Mouse (Mus musculus) 3T3-L1 (cell line): ENCODE results near the gene Tnk2.

Source experiments
- DNase-seq: peaks from one replicate; pipeline ENCODE4 v3.0.0-alpha.2; 2015; ENCODE audit warnings: low read depth, low spot score

The Tnk2 gene

DNA sequence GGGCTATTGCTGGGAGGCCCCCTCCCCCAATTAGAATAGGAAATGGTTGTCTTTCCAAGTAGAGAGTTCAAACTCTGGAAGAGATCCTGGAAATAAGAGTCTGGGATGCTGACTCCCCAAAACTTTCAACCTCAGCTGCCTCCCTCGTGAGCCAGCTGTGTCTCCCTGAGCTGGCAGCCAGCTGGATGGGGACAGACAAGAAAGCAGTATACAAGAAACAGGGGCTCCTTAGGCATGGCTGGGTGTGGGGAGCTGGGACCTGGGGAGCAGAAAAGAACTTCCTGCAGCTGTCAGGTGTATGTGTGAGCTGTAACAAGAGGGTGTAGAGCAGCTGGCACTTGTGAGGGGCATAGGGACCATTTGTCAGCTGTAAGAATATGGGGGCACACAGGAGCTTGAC lies 16.4 kb downstream of the Tnk2 start:
- DNase-seq, result peak; percentile 57

DNA sequence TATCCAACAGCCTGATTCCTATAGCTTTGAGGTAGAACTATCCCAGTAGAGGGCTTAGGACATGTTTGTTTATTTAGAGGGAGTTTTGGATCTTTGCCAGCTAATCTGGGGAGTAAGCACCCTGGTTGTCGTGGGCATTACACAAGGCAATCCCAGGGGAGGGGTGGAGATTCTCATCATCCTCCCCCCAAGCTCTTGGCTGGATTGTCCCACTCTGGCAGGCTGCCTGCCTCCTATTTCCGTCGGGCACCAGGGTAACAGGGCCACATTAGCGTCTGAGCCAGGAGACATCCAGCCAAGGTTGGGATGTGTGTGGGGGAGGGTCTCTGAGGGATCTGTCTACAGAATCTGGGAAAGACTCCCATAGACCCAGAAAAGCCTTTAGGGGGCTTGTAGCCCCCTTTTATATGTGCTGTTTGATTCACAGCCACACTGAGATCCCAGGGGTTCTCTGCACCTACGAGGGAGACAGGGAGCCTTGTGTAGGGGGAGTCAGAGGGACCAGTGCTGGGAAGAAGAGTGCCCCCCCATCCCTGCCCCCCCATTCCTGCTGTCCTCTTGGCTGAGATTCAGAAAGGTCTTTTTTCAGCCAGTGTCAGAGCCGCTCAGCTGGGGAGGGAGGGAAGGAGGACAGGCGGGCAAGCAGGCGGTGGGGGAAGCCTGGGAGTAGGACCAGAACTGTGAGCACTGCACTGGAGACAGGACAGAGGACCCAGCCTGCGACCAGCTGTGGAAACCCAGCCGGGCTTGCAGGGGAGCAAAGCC lies 17.1 kb downstream of the Tnk2 start:
- peak; percentile 79 for DNase-seq

DNA sequence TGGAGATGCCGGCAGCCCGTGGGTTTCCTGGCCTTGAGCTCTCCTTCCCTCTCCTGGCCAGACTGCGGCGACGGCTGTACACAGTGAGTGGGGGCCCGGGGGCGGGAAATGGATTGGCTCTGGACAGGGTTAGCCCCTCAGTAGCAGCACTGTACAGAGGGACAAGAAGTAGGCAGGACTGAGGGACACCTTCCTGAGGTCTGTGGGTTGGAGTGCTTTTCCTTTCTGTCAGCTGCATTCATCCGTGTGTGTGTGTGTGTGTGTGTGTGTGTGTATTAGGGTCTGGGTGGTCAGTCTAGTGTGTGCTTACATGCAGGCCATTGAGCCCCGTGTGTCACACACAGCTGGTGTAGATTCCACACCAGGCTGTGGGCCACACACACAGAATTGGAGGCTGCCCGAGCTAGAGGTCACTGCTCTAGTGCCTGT lies 17.8 kb downstream of the Tnk2 start:
- DNase-seq, result no peak

DNA sequence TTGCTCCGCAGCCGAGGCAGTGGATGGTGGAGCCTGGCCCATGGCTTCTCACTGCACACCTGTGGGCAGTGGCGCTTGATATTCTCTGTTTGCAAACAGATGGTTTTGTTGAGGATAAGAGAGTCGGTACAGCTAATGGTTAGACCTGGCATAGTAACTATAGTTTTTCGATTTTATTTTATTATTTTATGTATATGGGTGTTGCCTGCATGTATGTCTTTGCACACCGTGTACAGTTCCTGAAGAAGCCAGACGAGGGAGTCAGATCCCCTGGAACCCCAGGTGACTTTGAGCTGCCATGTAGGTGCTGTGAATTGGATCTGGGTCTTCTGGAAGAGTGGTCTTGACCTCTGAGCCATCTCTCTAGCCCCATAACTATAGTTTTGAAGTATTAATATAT lies 18.7 kb downstream of the Tnk2 start:
- DNase-seq, result no peak

DNA sequence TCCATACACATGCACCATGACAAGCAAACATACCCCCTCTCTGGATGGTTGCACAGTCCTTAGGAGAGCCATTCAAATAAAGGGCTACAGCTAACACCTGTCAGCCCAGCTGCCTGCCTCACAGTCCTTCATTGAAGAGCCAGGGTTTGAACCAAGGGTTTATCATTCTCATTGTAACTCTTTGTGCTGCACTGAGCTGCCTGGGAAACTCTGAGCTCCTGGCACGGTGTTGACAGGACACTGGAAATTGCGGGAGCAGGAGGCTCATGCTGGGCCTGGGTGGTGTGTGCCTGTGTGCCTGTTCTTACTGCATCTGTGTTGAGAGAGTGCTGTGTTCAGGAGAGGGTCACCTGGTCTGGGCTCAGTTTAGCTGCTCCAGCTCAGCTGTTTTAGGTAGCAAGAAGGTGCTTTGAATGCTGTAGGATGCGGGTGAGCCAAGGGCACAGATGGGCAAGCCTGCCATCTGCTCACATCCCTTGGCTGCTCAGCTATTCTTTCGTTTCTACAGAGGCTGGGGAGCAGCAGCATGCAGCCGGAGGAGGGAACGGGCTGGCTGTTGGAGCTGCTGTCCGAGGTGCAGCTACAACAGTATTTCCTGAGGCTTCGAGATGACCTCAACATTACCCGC lies 19.7 kb downstream of the Tnk2 start:
- no peak for DNase-seq

DNA sequence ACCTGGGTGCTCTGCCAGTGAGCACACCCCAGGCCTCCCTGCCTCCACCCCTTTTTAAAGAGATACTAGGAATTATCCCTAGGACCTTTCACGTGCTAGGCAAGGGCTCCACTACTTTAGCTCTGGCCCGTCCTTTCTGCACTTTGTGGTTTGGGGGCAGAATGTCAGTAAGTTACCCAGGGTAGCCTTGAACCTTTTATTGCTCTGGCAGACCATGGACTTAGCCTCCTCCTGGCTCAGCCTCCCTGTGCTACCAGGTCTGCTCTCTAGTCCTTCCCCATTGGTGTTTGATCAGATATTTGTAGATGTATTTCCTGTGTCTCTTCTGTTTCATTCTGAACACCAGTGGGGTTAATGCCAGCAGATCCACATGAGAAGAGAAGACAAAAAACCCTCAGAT lies 20.5 kb downstream of the Tnk2 start:
- DNase-seq, result no peak

DNA sequence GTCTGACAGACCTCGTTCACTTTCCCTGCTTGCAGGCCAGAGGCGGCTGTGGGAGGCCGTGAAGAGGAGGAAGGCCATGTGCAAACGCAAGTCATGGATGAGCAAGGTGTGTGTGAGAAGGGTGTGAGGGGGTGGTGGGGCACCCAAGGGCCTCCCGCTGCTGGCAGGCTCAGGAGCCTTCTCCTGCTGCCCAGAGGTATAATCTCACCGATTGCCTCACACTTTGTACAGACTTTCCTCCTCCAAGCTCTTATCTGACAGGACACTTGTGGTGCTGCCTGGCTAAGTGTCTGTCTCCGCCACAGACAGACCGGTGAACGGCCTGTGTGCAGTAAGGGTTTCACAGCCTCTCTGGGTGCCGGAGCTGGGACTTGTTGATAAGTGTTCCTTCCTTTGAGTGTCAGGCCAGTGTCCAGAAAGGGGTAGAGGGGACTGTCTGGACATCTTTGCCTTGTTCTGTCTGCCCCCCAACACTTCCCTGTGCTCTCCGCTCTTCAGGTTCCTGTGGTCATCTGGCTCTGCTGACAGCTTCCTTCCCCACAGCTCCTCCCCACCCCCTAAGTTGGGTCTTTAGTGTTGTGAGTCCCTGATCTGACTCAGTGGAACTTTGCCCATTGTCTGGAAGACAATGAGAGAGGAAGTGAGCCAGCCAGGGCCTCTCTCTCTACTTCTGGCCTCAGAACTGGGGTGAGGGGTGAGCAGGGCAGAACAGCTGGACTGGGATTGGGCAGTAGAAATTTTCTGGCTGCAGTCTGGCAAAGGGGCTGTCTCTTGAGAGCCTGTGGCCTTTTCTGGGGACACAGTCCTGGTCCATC lies 22.4 kb downstream of the Tnk2 start:
- DNase-seq, result peak; percentile 69

DNA sequence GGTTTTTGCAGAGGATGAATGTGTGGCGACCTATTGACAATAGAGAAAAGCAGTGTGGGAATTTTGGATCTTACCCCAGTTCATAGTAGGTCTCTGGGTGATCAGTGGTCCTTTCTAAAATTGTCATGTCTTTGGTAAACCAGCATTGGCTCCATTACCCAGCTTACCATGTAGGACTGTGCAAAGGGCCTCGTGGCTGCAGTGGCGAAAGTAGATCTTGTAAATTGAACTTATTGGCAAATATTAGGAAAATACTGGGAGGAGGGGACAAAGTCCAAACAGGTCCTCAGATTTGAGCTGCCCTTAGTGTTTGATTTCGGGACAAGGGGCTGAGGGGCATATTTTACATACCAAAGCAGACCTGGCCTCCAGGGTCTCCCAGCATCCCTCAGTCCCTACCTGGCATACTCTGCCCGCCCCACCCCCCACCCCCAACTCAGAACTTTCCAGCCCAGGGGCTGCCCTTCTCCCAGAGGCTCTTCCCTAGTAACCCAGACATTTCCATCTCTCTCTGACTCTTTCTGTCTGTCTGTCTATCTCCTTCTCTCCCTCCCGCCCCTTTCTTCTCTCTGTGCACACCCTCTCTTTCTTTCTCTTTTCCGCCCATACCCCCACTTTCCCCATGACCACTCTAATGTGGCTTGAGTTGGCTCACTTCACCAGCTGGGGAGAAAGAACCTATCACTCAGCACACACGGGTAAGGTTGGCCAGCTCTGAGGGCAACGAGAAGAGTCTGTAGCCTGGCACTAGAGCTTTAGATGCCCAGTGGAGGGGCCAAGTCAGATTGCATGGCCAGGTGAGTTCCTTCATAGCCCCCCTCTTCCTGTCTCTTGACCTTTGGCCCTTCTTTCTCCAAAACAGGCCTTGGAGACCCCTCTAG lies 23.2 kb downstream of the Tnk2 start:
- DNase-seq, result no peak

DNA sequence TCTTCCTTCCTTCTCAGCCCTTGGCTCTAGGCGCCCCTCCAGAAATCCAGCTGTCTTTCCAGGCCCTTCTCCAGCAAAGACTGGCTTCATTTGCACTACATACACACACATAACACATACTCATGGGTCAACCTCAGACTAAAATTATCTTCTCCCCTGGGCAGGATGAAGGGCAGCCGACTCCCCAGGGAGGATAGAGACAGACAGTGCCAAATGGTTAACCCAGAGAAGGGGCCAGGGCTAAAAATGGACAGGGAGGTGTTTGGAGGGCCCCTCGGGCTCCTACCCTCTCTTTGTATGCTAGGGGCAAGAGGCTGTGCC lies 23.8 kb downstream of the Tnk2 start:
- DNase-seq, result no peak

DNA sequence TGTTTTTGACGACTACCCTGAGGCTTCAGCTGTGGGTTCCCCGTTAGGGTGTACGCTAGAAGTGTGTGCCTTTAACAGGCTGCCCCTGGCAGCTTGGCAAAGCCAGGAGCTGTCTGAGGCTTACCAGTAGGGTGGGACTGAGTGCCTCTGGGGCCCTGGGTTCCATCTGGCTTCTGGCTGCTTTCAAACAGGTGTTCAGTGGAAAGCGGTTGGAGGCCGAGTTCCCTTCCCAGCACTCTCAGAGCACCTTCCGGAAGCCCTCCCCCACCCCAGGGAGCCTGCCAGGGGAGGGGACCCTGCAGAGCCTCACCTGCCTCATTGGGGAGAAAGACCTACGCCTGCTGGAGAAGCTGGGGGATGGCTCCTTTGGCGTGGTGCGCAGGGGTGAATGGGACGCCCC lies 24.4 kb downstream of the Tnk2 start:
- DNase-seq, result no peak

DNA sequence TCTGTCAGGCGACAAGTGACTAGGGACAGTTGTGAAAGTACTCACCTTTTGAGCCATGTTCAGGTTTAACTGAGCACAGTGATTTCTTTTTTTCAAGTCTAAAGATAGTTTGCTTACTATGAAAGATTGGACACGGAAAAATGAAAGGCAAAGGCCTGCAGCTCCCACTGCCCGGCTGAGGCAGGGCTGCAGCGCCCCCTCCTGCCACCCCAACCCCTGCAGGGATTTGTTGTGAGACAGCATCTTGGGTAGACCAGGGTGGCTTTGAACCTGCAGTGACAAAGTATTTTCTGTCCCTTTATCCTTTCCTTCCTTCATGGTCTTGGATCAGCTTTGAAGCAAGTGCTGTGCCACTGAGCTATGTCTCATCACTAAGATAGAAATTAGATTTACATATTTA lies 24.8 kb downstream of the Tnk2 start:
- no peak for DNase-seq

DNA sequence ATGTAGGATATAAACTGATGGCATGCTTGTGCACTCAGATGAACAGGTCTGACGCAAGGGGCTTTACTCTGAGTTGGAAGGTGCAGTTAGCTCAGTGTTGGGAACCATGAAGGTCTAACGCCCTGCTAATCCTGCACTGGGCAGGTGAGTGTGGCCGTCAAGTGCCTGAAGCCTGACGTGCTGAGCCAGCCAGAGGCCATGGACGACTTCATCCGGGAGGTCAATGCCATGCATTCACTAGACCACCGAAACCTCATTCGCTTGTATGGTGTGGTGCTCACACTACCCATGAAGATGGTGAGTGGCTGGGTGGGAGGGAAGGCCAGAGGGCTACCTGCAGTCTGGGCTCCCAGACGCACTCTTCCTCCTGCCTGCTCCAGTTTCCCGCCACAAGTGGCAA lies 25.6 kb downstream of the Tnk2 start:
- no peak for DNase-seq

DNA sequence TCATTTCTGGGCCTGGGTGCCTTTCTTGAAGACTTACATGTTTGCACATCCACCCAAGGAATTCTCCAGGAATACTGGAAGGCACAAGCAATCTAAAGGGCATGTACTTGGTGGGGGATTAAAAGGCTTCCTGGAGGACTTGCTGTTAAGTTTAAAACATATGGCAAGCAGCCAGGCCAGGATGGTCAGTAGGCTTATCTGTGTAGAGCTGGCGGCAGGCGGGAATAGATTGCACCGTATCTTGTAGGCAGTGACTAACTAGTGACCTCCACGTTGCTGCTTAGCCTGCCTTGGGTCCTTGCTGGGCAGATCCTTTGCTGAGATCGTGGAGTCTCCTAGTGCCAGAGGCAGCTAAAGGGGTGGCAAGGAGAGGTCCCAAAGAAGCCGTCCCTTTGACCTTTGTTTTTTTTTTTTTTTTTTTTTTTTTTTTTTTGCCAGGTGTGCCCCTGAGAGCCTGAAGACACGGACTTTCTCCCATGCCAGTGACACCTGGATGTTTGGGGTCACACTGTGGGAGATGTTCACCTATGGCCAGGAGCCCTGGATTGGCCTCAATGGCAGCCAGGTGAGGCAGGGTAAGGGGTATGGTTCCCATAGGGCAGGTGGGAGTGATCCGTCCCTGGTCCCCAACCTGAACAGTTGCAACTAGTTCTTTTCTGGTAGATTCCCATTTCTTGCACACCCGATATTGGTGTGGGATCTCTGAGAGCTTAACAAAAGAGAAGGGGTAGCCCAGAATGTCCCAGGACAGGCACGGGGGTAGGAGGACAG lies 26.9 kb downstream of the Tnk2 start:
- peak; percentile 44 for DNase-seq

DNA sequence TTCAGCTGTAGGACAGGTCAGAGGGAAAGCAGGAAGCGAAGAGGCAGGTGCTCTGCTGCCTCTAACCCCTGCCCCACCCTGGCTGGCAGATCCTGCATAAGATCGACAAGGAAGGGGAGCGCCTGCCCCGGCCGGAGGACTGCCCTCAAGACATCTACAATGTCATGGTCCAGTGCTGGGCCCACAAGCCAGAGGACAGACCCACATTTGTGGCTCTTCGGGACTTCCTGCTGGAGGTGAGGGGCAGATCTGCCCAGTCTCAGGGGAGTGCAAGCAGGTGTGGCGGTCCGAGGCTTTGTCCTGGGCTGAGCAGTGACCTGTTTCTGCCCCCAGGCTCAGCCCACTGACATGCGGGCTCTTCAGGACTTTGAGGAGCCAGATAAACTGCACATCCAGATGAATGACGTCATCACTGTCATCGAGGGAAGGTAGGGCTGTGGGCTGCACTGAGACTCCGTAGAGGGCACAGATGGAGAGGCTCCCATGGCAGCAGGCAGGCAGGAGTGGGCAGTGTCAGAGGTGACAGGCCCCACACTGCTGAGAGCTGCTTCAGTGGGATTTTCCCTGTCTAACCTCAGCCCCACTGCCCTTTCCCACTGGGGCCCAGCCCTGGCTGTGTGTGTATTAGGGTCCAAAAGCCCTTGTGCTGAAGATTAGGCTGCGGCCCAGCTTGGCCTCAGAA lies 27.7 kb downstream of the Tnk2 start:
- DNase-seq, result no peak

DNA sequence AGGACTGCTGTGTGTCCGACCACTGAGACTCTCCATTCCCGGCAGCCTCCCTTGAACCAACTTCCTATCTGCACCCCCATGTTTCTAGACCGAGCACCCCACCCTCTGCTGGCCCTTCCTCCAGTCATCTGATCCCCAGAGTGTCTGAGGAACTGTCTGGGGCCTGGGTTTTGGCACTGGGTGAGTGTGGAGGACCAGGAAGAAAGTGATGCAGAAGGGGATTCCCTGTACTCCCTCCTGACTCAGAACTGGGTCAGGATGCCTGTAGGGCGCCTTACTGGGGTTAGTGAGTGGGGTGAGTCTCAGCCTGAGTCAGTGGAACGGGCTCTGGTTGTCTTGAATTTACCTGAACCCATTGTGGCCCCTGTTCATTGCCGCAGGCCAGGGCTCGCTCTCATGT lies 28.6 kb downstream of the Tnk2 start:
- peak; percentile 90 for DNase-seq

DNA sequence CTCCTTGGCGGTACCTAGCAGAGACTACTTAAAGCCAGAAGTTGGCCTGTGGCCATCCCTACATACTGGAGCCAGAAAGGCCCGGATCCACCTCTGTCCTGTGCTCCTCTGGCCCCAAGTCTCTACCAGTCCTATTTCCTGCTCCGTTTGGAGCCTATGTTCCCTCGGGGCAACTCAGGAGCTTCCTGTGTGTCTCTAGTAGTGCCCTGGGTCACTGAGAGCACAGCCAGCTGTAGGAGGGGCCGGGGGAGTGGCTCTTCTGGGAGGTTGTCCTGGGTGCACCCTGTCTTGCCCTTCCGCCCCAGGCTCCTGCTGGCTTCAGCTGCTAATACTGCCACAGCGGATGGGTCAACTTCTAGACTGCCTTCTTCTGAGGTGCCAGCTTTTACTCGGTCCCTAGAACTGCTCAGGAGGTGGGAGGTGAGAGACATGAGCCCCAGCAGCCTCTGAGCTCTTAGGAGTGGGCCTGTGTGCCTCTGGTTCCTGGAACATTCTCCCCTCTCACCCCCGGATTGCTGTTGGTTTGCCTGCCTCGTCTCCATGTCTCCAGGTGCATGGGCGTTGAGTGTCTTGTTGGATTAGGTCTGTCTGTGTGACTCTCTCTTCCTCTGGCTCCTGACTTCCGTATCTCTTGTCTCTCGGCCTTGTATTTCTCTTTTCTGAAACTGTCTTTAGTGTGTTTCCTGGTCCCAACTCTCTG lies 29.3 kb downstream of the Tnk2 start:
- DNase-seq, result peak; percentile 84

DNA sequence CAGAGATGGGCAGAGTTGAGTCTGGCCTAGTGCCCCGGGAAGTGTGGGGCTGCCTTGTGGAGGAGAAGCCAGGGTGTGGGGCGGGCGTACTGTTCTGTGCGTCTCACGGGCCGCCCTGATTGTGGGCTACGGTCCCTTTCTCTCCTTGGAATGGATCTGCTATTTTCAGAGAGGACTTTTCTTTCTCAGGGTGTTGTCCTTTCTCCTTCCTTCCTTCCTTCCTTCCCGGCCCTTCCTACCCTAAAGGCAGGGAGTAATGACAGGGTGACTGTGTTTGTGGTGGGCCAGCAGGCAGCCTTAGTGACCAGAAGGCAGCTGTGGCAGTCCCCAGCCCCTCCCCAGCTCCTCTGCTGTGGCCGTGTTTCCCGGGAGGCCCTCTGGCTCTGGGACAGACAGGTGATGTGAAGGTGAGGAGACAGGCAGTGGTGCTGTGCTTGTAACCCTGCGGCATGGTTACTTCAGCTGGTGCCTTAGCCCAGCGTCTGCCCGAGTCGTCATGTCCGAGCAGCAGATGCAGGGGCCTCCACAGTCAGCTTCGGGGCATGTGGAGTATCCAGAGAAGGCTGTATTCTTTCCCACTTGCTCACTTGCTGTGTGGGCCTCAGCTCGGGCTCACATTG lies 30.6 kb downstream of the Tnk2 start:
- no peak for DNase-seq

DNA sequence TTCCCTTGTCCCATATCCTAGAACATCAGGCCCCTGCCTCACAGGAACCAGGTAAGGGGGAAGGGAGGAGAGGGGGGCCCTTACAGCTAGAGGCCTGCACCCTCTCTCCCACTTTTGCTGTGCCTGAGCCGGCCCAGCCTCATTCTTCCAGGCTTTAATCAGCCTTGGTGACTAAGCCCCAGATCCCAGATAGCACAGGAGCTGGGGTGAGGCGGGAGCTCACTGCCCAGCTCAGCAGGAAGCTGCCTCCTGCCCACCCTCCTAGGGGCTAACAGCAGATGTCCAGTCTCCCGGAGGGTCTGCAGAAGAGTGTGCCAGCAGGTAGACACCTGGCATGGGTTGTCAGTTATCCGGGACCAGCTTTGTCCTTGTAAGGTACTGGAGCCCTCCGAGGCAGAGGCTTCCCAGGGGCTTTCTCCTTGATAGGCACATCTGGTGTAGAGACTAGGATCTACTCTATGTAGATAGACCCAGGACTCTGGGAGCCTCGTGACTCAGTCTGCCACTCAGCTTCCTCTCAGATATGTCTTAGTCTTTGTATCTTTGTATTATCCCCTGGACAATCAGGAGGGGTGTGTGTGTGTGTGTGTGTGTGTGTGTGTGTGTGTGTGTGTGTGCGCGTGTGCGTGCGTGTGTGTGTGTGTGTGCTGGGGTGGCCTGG lies 33.5 kb downstream of the Tnk2 start:
- peak; percentile 79 for DNase-seq

DNA sequence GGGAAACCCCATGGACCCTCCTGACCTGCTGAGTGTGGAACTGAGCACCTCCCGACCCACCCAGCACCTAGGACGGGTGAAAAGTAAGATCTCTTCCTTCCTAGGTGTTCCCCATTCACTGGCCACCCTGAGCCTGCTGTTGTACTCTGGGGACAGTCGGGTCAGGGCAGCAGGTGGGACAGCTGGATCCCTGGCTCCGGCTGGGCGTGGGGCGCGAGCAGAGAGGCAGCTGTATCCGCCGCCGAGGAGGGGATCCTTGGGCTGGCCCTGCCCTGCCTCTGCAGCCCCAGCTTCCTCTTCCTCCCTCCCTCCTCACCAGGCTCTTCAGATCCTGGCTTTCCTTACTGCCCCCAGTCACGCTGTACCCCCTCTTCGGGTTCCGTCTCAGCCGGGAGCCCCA lies 34.2 kb downstream of the Tnk2 start:
- no peak for DNase-seq
